Mouse (Mus musculus): ENCODE data around the gene Ppp1cc. TPM values are rescaled to one million over a fixed set of nuclear protein-coding genes. Genes with fewer than 3 reads are reported as not detected.
"Not testable (repeated sequence)": the region's sequence is repeated elsewhere in the genome, so short reads cannot be mapped to it uniquely, and the experiment has no call there.

Ppp1cc gene
- polyA plus RNA-seq, 1 experiment from 2014 or later: 216 TPM

DNA sequence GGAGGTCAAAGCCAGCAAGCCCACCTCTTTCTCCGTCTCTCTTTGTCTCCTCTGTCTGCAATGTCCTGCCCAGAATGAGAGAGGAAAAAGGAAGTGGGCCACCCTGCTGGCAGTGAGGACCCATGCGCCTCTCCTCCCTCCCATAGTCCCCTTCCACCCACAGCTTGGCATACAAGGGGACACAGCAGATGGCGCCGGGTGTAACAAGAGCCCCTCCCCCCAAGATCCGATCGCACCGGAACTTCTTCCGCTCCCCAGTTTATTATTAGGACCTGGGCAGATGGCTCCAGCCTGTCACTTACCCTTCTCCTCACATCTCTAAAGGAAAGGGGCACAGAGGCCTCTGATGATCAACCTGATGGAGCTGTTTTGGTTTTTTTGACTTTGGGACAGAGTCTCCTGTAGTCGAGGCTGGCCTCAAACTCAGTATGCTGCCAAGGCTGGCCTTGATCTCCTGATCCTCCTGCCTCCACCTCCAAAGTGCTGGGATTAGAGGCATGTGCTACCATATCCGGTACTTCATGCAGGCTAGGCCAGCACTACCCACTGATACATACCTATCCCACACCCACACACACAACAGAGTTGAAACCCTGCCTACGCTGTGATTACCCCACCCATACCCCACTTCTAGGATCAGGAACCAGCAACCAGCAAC, 27.6 kb upstream of the Ppp1cc start:
- Histone ChIP-seq H3K27ac (no peak overlapping the region), H3K27me3 (replicated peaks) (0 out of 2 replicates have a peak, but pooled peaks cover 9% of the 10 kb centered on the region), H3K4me2 (no peak overlapping the region), H3K4me3 (no peak overlapping the region), H3K9me3 (no peaks in the 10 kb centered on the region), H3K9ac (no peak overlapping the region), H3K4me1 (peaks cover 12% of the 10 kb centered on the region), H3K36me3 (replicated peaks) (no peaks in the 10 kb centered on the region)
- no peak for ATAC-seq (replicated peaks)
- 73% methylated on average over 11 of the region's 11 CpGs for WGBS

GRCm38 (mm10) chr5:122131076-122132051, 26.7 kb upstream of the Ppp1cc start:
- Histone ChIP-seq H3K9me3 (no peaks in the 10 kb centered on the region), H3K27me3 (replicated peaks) (0 out of 2 replicates have a peak, but pooled peaks cover 9% of the 10 kb centered on the region), H3K4me3 (peak overlapping the region; percentile 33), H3K27ac (no peak overlapping the region), H3K36me3 (replicated peaks) (no peaks in the 10 kb centered on the region), H3K4me1 (peaks cover 12% of the 10 kb centered on the region), H3K4me2 (peak overlapping the region; percentile 66), H3K9ac (peak overlapping the region; percentile 13; the same call in 1 of the 2 replicates)
- WGBS: 9% methylated on average over 34 of the region's 34 CpGs
- no peak for ATAC-seq (replicated peaks)

- Histone ChIP-seq H3K4me3 (peak overlapping the region; percentile 33), H3K9ac (peak overlapping the region; percentile 13; the same call in 1 of the 2 replicates), H3K27me3 (replicated peaks) (0 out of 2 replicates have a peak, but pooled peaks cover 9% of the 10 kb centered on the region), H3K4me2 (peak overlapping the region; percentile 66), H3K9me3 (no peaks in the 10 kb centered on the region), H3K27ac (no peak overlapping the region), H3K4me1 (peaks cover 12% of the 10 kb centered on the region), H3K36me3 (replicated peaks) (no peaks in the 10 kb centered on the region)
- ATAC-seq (replicated peaks): no peak
- WGBS: 27% methylated on average over 26 of the region's 26 CpGs
Observed at GRCm38 (mm10) chr5:122132167-122133049, 25.7 kb upstream of the Ppp1cc start.

DNA sequence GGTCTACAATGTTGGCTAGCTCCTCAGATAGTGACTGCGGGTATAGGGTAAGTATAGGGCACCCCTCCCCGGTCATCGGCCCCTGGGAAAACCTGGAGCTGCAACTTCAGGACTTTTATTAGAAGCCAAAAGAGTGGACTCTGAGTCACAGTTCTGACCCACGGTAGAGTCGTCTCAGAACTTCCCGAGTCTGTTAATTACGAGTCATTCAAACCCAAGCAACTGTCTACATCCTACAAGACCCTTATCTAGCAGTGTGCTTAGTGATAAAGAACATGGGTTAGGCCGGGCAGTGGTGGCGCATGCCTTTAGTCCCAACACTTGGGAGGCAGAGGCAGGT, 25.1 kb upstream of the Ppp1cc start:
- peaks cover 12% of the 10 kb centered on the region for H3K4me1 ChIP-seq
- H3K27me3 ChIP-seq (replicated peaks): 0 out of 2 replicates have a peak, but pooled peaks cover 9% of the 10 kb centered on the region
- H3K9ac ChIP-seq: no peak overlapping the region
- 94% methylated on average over 9 of the region's 9 CpGs for WGBS
- no peak for ATAC-seq (replicated peaks)
- H3K27ac ChIP-seq: no peak overlapping the region
- no peak overlapping the region for H3K4me2 ChIP-seq
- no peaks in the 10 kb centered on the region for H3K36me3 ChIP-seq (replicated peaks)
- no peaks in the 10 kb centered on the region for H3K9me3 ChIP-seq
- no peak overlapping the region for H3K4me3 ChIP-seq

DNA sequence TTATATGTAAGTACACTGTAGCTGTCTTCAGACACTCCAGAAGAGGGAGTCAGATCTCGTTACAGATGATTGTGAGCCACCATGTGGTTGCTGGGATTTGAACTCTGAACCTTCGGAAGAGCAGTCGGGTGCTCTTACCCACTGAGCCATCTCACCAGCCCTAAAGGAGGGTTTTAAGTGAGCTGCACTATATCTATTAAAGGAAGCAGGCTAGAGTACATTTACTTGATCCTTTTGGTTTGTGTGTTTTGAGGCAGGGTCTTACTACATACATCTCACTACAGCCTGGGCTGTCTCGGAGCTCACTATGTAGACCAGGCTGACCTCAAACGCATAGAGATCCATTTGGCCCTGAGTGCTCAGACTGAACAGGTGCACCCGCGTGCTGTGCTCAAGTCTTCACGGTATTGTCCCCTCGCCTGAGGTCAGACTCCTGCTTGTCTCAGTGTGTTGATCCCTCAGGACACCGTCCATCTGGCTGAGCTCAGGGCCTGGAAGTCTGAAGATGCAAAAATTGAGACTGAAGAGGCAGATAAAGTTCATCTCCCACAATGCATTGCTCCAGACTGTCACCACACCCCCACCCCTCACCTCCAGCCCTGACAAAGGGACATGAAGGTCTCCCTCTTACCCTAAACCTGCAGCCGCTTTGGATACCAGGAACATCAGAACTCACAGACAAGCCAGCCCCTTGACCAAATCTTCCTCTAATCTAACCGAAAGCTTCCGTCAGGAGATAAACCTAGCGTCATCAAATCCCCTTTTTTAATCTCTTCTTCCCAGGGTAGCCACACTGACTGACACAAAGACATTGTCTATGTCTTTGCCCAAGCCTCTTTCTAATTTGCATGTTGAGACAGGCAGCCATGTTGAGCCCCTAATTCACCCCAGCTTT, 23.4 kb upstream of the Ppp1cc start:
- no peak overlapping the region for H3K4me2 ChIP-seq
- 82% methylated on average over 14 of the region's 14 CpGs for WGBS
- H3K27ac ChIP-seq: no peak overlapping the region
- H3K36me3 ChIP-seq (replicated peaks): no peaks in the 10 kb centered on the region
- no peaks in the 10 kb centered on the region for H3K9me3 ChIP-seq
- no peak for ATAC-seq (replicated peaks)
- H3K4me1 ChIP-seq: peaks cover 9% of the 10 kb centered on the region
- H3K27me3 ChIP-seq (replicated peaks): 0 out of 2 replicates have a peak, but pooled peaks cover 8% of the 10 kb centered on the region
- no peak overlapping the region for H3K4me3 ChIP-seq
- no peak overlapping the region for H3K9ac ChIP-seq

GRCm38 (mm10) chr5:122135290-122135882, 22.7 kb upstream of the Ppp1cc start:
- Histone ChIP-seq H3K36me3 (replicated peaks) (no peaks in the 10 kb centered on the region), H3K4me1 (peaks cover 9% of the 10 kb centered on the region), H3K27me3 (replicated peaks) (0 out of 2 replicates have a peak, but pooled peaks cover 3% of the 10 kb centered on the region), H3K9ac (no peak overlapping the region), H3K9me3 (no peaks in the 10 kb centered on the region), H3K27ac (no peak overlapping the region), H3K4me3 (no peak overlapping the region), H3K4me2 (no peak overlapping the region)
- 68% methylated on average over 3 of the region's 3 CpGs for WGBS
- ATAC-seq (replicated peaks): no peak

DNA sequence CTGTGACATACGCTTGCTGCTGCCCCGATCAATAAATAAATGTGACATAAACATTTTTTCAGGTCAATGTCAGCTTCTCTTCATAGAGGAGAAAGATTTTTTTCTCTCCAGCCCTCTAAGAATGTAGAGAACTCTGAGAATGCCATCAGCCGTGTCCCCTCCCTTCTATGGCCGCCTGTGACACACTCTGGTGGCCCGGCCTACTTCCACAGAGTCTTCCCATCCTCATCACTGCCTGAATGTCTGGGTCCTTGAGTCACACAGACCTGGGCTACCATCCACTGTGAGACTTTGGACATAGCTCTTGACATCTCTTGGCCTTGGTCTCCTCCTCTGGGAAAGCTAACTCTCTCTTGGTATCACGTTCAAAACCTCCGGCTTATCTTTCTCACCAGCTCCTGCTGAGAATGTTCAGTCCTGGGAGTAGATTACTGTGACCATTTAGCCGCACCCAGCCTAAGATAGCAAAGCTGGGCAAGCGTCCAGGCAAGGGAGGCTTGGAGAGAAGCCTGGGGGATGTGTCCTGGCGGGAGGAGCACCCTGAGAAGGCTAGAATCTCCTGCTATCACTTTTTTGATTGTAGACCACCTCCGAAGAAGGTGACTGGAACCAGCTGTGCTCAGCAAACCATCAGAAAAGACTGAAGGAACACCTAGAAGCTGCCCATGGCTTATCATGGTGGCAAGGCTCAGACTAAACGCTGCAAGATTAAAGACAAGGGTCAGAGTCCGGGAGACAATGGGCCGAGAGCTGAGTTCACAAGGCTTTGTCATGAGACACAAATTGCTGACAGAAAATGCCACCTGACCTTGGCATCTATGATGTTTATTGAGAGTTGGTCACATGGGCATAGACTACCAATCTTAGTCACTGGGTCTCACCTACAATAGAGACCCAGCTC, 21.3 kb upstream of the Ppp1cc start:
- Histone ChIP-seq H3K4me1 (peaks cover 5% of the 10 kb centered on the region), H3K9ac (no peak overlapping the region), H3K4me3 (no peak overlapping the region), H3K36me3 (replicated peaks) (no peaks in the 10 kb centered on the region), H3K4me2 (no peak overlapping the region), H3K27ac (no peak overlapping the region), H3K27me3 (replicated peaks) (no peaks in the 10 kb centered on the region), H3K9me3 (no peaks in the 10 kb centered on the region)
- ATAC-seq (replicated peaks): no peak
- 82% methylated on average over 14 of the region's 14 CpGs for WGBS

GRCm38 (mm10) chr5:122138856-122139255, 19.2 kb upstream of the Ppp1cc start:
- no peak for ATAC-seq (replicated peaks)
- Histone ChIP-seq H3K9ac (no peak overlapping the region), H3K4me3 (no peak overlapping the region), H3K36me3 (replicated peaks) (no peaks in the 10 kb centered on the region), H3K4me2 (no peak overlapping the region), H3K27ac (no peak overlapping the region), H3K4me1 (no peaks in the 10 kb centered on the region), H3K9me3 (no peaks in the 10 kb centered on the region), H3K27me3 (replicated peaks) (no peaks in the 10 kb centered on the region)
- WGBS: 75% methylated on average over 15 of the region's 15 CpGs

DNA sequence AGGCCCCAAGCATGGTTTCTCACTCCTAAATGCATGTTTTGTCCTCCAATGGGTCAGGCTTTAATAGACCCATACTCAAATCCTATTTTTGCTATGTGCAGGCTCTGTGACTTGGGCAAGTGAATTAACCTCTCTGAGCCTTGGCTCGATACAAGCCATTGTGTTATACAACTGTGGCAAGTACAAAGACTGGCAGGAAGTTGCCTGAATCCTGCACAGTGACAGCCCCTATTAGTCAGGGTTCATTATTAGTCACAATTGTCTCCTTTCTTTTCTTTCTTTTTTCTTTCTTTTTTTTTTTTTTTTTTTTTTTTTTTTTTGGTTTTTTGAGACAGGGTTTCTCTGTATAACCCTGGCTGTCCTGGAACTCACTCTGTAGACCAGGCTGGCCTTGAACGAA, 18.3 kb upstream of the Ppp1cc start:
- H3K27ac ChIP-seq; H3K9ac ChIP-seq; ATAC-seq (replicated peaks); H3K4me2 ChIP-seq; H3K36me3 ChIP-seq (replicated peaks); H3K27me3 ChIP-seq (replicated peaks); H3K4me3 ChIP-seq; H3K4me1 ChIP-seq; H3K9me3 ChIP-seq: not testable (repeated sequence)
- WGBS: 50% methylated on average over 2 of the region's 2 CpGs

DNA sequence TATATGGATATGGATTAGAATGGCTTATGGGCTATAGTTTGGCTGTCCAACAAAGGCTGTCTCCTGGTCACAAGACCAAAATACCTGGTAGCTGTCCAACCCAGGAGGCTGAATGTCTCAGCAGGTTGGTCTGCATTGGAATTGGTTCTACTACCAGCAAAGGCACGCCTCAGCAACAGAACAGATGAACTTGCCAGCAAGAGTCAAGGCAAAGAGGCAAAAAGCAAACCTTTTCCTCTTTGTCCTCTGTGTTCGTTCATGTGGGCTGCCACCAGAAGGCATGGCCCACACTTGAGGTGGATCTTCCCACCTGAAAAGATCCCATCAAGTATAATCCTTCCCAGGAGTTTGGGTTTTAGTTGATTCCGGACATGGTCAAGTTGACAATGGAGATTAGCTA, 17.4 kb upstream of the Ppp1cc start, which contains the start of gene Ccdc63:
Gene Ccdc63 (minus strand): TSS at position 101 of the 400 bp plus-strand sequence.
- Histone ChIP-seq H3K4me3 (no peak within 1 kb of the TSS), H3K9me3 (no peaks in the 10 kb centered on the region), H3K4me1 (no peaks in the 10 kb centered on the region), H3K27me3 (replicated peaks) (no peaks in the 10 kb centered on the region), H3K9ac (no peak within 1 kb of the TSS), H3K36me3 (replicated peaks) (no peaks in the 10 kb centered on the region), H3K4me2 (no peak within 1 kb of the TSS), H3K27ac (no peak within 1 kb of the TSS)
- WGBS: 90% methylated on average over 3 of the region's 3 CpGs
- ATAC-seq (replicated peaks): no peak

Measured in midbrain, embryonic 15.5 days (tissue).